Mouse (Mus musculus) cortical plate, adult 2 months (tissue): ENCODE results near the gene Lzic.

Source experiments
- CTCF ChIP-seq: fragments of 200-500 bp; IDR thresholded peaks from 2 replicates; pipeline ENCODE4 v1.5.1; 2011; ENCODE audit warnings: mild to moderate bottlenecking, control low read depth, low read length; ENCODE audit not compliant: insufficient read depth; ENCODE audit errors: extremely low read depth
- POLR2A ChIP-seq: fragments of 200-500 bp; IDR thresholded peaks from 2 replicates; pipeline ENCODE4 v1.6.1; 2011; ENCODE audit warnings: mild to moderate bottlenecking, low read length, control low read depth; ENCODE audit not compliant: insufficient read depth; ENCODE audit errors: extremely low read depth

GRCm38 (mm10) chr4:149461579-149462304 lies 23.3 kb upstream of the Lzic start:
- TF ChIP-seq POLR2A (no peak), CTCF (no peak)
